Mouse (Mus musculus) ES-Bruce4 (cell line): Measurements from ENCODE around the gene Elf4. TPM values are rescaled to one million over a fixed set of nuclear protein-coding genes. Genes with fewer than 3 reads are reported as not detected.
"Not testable (repeated sequence)": the region's sequence is repeated elsewhere in the genome, so short reads cannot be mapped to it uniquely, and the experiment has no call there.

ENCODE experiments used
- H3K27ac ChIP-seq: 2 replicates; pipeline ENCODE4 v1.5.1; 2012; ENCODE audit warnings: low read length, inconsistent platforms; ENCODE audit not compliant: insufficient read depth
- H3K27me3 ChIP-seq: 2 replicates; pipeline ENCODE4 v1.6.1; 2012; ENCODE audit warnings: mild to moderate bottlenecking, low read length, inconsistent platforms; ENCODE audit not compliant: control insufficient read depth, poor library complexity, insufficient read depth, severe bottlenecking
- H3K36me3 ChIP-seq: 2 replicates; pipeline ENCODE4 v1.6.1; 2012; ENCODE audit warnings: inconsistent platforms, mild to moderate bottlenecking, low read length, moderate library complexity; ENCODE audit not compliant: control insufficient read depth, poor library complexity, insufficient read depth, severe bottlenecking
- H3K4me1 ChIP-seq: one replicate; pipeline ENCODE4 v1.8.1; 2011; ENCODE audit warnings: low read length; ENCODE audit not compliant: control insufficient read depth, insufficient read depth
- H3K4me3 ChIP-seq: 2 replicates; pipeline ENCODE4 v1.5.1; 2011; ENCODE audit warnings: low read depth, mild to moderate bottlenecking, low read length
- H3K9ac ChIP-seq: 2 replicates; pipeline ENCODE4 v1.6.1; 2012; ENCODE audit warnings: low read depth, mild to moderate bottlenecking, inconsistent platforms; ENCODE audit not compliant: poor library complexity, severe bottlenecking
- H3K9me3 ChIP-seq: replicated peaks from 2 replicates; pipeline ENCODE4 v1.6.1; 2012; ENCODE audit warnings: mild to moderate bottlenecking, low read length, inconsistent platforms; ENCODE audit not compliant: control insufficient read depth, poor library complexity, insufficient read depth, severe bottlenecking
- CTCF ChIP-seq: IDR thresholded peaks from one replicate; pipeline ENCODE4 v1.8.1; 2011; ENCODE audit warnings: low read depth, low read length
- EP300 ChIP-seq: IDR thresholded peaks from 2 replicates; pipeline ENCODE4 v1.6.1; 2011; ENCODE audit warnings: low read depth, low read length; ENCODE audit not compliant: insufficient read depth
- POLR2A ChIP-seq: IDR thresholded peaks from one replicate; pipeline ENCODE4 v1.8.1; 2011; ENCODE audit warnings: low read length; ENCODE audit not compliant: insufficient read depth
- polyA plus RNA-seq: library from polyadenylated mRNA; stranded (reverse); fragments of >200 nt; gene quantifications from 2 replicates; pipeline ENCODE4 v1.2.4, GENCODE M21; 2011; ENCODE audit warnings: low read depth; ENCODE audit not compliant: missing spikeins, insufficient read depth, insufficient read length

The Elf4 gene
- polyA plus RNA-seq, 1 experiment, result 6.1 TPM

DNA sequence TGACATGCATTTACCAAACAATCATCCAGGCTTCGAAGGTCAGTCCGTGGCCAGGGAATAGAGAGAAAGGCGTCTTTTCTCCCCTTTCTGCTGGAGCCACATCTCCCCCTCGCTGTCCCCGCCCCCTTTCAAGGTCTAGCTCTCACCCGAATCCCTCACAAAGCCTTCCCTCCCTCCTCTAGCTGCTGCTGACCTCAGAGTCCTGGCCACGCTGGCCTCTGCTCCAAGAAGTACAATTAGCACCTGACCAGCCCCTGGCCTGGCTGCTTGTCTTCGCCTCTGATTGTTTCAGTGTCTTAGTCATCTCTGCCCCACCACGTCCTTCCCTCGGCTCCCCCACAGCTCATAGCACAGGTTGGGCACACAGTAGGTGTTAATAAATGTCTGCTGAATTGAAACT is 13.3 kb downstream of the Elf4 start:
- no peak overlapping the region for H3K27ac ChIP-seq

GRCm38 (mm10) chrX:48444677-48445076 is 18.3 kb downstream of the Elf4 start:
- Histone ChIP-seq H3K9me3 (no peaks in the 10 kb centered on the region), H3K9ac (no peak overlapping the region), H3K36me3 (no peaks in the 10 kb centered on the region), H3K4me3 (no peak overlapping the region), H3K27ac (no peak overlapping the region), H3K4me1 (no peaks in the 10 kb centered on the region), H3K27me3 (no peaks in the 10 kb centered on the region)
- TF ChIP-seq POLR2A (no peak), EP300 (no peak), CTCF (no peak)

More for the DNA sequence above, 13.3 kb downstream of the Elf4 start:
- no peaks in the 10 kb centered on the region for H3K36me3 ChIP-seq
- no peaks in the 10 kb centered on the region for H3K4me1 ChIP-seq
- peaks cover 9% of the 10 kb centered on the region for H3K27me3 ChIP-seq
- no peaks in the 10 kb centered on the region for H3K9me3 ChIP-seq
- TF ChIP-seq EP300, result no peak
- no peak for TF ChIP-seq CTCF
- no peak for TF ChIP-seq POLR2A
- H3K9ac ChIP-seq, result no peak overlapping the region
- no peak overlapping the region for H3K4me3 ChIP-seq

GRCm38 (mm10) chrX:48441954-48442353 is 21.0 kb downstream of the Elf4 start:
- no peaks in the 10 kb centered on the region for H3K4me1 ChIP-seq
- H3K9ac ChIP-seq, result no peak overlapping the region
- no peak for TF ChIP-seq POLR2A
- TF ChIP-seq CTCF, result no peak
- no peak for TF ChIP-seq EP300
- H3K9me3 ChIP-seq, result no peaks in the 10 kb centered on the region
- no peak overlapping the region for H3K27ac ChIP-seq
- no peak overlapping the region for H3K4me3 ChIP-seq
- H3K27me3 ChIP-seq, result no peaks in the 10 kb centered on the region
- no peaks in the 10 kb centered on the region for H3K36me3 ChIP-seq

GRCm38 (mm10) chrX:48441548-48441947 is 21.4 kb downstream of the Elf4 start:
- Histone ChIP-seq H3K4me1 (no peaks in the 10 kb centered on the region), H3K36me3 (no peaks in the 10 kb centered on the region), H3K27ac (no peak overlapping the region), H3K9me3 (no peaks in the 10 kb centered on the region), H3K4me3 (no peak overlapping the region), H3K27me3 (no peaks in the 10 kb centered on the region), H3K9ac (no peak overlapping the region)
- no peak for TF ChIP-seq POLR2A
- TF ChIP-seq CTCF, result no peak
- TF ChIP-seq EP300, result no peak

DNA sequence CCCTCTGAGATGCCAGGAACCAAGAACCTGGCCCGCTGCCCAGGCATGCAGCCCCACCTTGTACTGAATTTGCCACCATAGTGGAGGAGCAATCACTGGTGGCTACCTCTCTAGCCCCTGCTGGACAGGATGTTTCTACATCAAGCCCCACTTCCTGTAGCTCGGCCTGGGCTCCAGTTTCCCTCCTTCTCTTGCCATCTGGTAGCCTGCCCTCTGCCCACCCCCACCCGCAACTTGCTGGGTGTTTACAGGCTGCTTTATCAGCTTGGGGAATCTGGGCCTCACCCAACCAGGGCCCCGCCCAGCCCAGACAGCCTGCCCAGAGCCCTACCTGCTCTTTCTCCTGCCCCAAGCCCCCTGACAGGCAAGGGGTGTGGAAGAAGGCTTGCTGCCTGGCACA is 23.9 kb downstream of the Elf4 start:
- Histone ChIP-seq H3K4me1 (no peaks in the 10 kb centered on the region), H3K9ac (no peak overlapping the region), H3K36me3 (no peaks in the 10 kb centered on the region), H3K9me3 (no peaks in the 10 kb centered on the region), H3K27me3 (no peaks in the 10 kb centered on the region), H3K27ac (no peak overlapping the region), H3K4me3 (no peak overlapping the region)
- TF ChIP-seq EP300 (no peak), CTCF (no peak), POLR2A (no peak)

GRCm38 (mm10) chrX:48436082-48436481 is 26.9 kb downstream of the Elf4 start:
- not testable (repeated sequence) for H3K27me3 ChIP-seq, H3K4me1 ChIP-seq, H3K4me3 ChIP-seq, H3K27ac ChIP-seq, H3K9ac ChIP-seq, H3K9me3 ChIP-seq, H3K36me3 ChIP-seq

- no peak overlapping the region for H3K9ac ChIP-seq
- no peak overlapping the region for H3K27ac ChIP-seq
- no peaks in the 10 kb centered on the region for H3K9me3 ChIP-seq
- H3K27me3 ChIP-seq, result no peaks in the 10 kb centered on the region
- peaks cover 4% of the 10 kb centered on the region for H3K4me1 ChIP-seq
- H3K36me3 ChIP-seq, result no peaks in the 10 kb centered on the region
- H3K4me3 ChIP-seq, result no peak overlapping the region
- TF ChIP-seq EP300 (no peak), POLR2A (no peak), CTCF (no peak)
Observed at GRCm38 (mm10) chrX:48435477-48435900, 27.4 kb downstream of the Elf4 start.
